Mouse (Mus musculus): ENCODE results near the gene Zfp329. TPM values are rescaled to one million over a fixed set of nuclear protein-coding genes. Genes with fewer than 3 reads are reported as not detected.

Gene Zfp329
- total RNA-seq (2023; ENCODE audit: inconsistent age): 8.4 to 10.4 TPM (median 9.0 TPM) in 4 replicates

DNA sequence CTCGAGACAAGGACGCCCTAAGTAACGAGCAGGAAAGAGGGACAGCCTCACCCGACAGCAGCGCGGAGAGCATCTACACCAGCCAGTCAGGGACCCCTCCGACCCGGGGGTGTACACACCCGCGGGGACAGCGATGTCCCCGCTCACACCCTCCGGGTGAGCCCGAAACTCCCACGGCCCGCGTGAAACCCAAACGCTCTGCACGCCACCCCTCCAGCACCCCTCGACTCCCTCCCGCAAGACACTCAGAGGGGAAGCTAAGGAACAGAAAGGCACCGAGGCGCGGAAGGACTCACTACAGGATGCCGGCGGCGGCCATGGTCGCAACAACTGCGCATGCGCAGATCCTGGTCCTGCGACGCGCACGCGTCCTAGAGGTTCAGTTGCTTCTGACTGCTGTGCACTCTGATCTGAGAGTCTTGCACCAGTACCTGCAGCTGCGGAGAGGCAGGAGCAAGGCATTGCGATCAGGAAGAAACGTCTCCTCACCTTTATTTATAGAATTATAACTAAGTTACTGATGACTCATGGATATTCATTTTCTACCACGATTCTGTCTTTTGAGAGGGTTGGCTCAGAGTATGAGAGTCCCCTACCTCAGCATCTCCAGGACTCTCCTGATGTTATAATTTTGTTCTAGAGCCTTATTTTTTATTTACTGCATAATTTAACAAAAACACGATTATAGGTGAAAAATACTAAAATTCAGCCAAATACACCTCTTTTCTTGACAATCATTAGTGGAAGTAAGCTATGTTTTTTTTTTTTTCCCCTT, at the start of gene Zfp329:
TSS of gene Zfp329 (minus strand) at position 338 of the 775 bp plus-strand sequence.

DNA sequence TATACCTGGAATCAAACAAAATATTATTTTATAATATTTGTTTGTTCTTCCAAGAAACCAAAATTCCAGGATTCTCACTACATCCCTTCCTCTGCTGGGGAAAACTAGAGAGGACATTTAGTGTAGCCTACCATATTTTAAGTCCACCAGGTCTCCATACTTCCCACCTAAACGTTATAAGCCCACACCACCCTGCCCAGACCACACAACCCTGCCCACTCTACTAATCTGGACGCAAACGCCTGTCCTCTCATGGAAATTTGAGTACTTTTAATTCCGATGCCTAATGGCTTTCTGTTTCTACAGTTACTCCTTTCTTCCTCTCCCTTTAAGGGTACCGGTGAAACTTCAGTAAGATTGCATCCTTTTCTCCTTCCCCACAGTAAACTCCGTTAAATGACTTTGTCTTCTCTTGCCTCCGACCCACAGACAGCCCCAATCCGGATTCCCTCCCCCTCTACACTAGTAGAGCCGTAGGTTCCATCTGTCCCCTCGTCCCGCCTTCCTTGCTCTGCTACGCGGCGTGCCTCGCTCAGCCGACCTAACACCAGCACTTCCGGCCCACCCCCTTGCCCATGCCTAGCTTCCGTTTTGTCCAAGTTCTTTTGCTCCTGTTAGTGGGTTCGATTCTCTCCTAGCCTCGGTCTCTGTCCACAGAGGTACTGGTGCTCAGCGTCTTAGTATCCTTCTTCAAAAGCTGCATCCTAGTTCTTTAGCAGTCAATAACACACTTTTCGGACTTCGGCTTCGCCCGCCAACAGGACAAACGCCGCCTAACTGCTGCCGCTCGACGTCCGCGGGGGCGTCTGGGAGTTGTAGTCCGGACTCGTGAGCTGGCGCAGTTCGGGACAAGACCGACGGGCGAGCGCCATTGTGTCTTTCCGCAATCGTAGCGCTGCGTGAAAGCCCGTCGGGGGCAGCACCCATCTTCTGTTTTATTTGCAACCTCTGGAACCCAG, 15.8 kb upstream of the Zfp329 start, which contains the start of gene Zfp110:
TSS of gene Zfp110 (plus strand) at position 600 of the 959 bp plus-strand sequence.

DNA sequence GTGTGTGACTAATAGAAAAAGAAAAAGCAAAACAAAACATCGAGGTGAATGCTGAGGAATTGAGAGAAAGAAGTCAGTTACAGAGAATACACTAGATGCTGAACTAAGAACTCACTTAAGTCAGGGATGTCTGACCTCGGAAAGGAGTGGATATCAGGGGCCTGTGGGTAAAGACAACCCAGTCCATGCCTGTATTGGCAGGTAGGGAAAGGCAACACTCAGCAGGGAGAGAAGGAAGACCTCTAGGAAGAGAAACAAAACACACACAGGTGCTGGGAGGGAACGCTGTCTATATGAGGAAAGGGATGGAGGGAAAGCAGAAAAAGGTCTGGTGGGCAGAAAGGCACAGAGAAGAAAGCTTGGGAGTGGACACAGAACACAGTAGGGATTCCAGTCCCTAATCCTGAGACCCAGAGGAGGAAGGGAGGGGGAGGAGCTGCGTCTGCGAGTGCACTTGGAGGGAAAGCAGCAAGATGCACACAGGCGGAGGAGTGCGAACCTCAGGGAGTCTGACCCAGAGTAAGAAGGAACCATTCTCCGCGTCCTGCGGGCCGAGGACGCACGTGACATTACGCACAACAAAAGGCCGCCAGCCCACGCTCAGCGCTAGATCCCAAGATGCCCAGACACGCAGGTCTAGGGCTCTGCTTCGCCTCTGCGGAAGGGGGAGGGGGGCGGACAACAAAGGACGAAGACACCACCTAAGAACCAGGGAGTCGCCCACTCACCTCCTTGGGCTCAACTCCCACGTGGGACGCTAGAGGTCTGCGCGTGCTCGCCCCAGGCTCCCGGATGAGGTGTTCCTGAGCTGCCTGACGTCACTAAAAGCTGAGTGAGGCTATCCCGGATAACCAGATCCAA, 15.6 kb downstream of the Zfp329 start, which contains the start of gene Zscan18:
TSS of gene Zscan18 (minus strand) at position 770 of the 861 bp plus-strand sequence.

Other genes starting within 250 kb of the Zfp329 start
- gene Vmn2r53, start 210.1 kb downstream of the Zfp329 start, total RNA-seq (2023; ENCODE audit: inconsistent age): 0.03 to 0.12 TPM (median 0.06 TPM) in 3 of 4 replicates, not detected in the other
- not detected in 4 replicates for gene Vmn2r54, start 178.5 kb downstream of the Zfp329 start, total RNA-seq (2023; ENCODE audit: inconsistent age)
- not detected in 4 replicates for gene Vmn2r55, start 133.9 kb downstream of the Zfp329 start, total RNA-seq (2023; ENCODE audit: inconsistent age)
- not detected in 4 replicates for gene Vmn2r56, start 83.9 kb downstream of the Zfp329 start, total RNA-seq (2023; ENCODE audit: inconsistent age)
- 28.7 to 36.2 TPM (median 31.8 TPM) in 4 replicates for gene Zscan18, start 15.2 kb downstream of the Zfp329 start, total RNA-seq (2023; ENCODE audit: inconsistent age)
- gene Zfp110, start 15.9 kb upstream of the Zfp329 start, total RNA-seq (2023; ENCODE audit: inconsistent age): 98.9 to 124 TPM (median 114 TPM) in 4 replicates
- gene Zfp128, start 62.3 kb upstream of the Zfp329 start, total RNA-seq (2023; ENCODE audit: inconsistent age): 1.8 to 2.8 TPM (median 2.4 TPM) in 4 replicates
- gene Zscan22, start 79.0 kb upstream of the Zfp329 start, total RNA-seq (2023; ENCODE audit: inconsistent age): 12.3 to 14.5 TPM (median 13.4 TPM) in 4 replicates
- gene Rps5, start 103.4 kb upstream of the Zfp329 start, total RNA-seq (2023; ENCODE audit: inconsistent age): 2,171 to 2,345 TPM (median 2,206 TPM) in 4 replicates
- 0.72 to 0.93 TPM (median 0.88 TPM) in 4 replicates for gene Rnf225, start 108.6 kb upstream of the Zfp329 start, total RNA-seq (2023; ENCODE audit: inconsistent age)
- gene Zfp324, start 147.0 kb upstream of the Zfp329 start, total RNA-seq (2023; ENCODE audit: inconsistent age): 3.4 to 4.0 TPM (median 3.8 TPM) in 4 replicates
- 8.2 to 10.2 TPM (median 9.2 TPM) in 4 replicates for gene Zfp446, start 159.0 kb upstream of the Zfp329 start, total RNA-seq (2023; ENCODE audit: inconsistent age)
- gene Slc27a5, start 179.3 kb upstream of the Zfp329 start, total RNA-seq (2023; ENCODE audit: inconsistent age): not detected in 4 replicates
- 355 to 399 TPM (median 376 TPM) in 4 replicates for gene Trim28, start 180.3 kb upstream of the Zfp329 start, total RNA-seq (2023; ENCODE audit: inconsistent age)
- 4.4 to 8.6 TPM (median 5.6 TPM) in 4 replicates for gene Zbtb45, start 191.2 kb upstream of the Zfp329 start, total RNA-seq (2023; ENCODE audit: inconsistent age)
- gene Chmp2a, start 215.9 kb upstream of the Zfp329 start, total RNA-seq (2023; ENCODE audit: inconsistent age): 92.4 to 120 TPM (median 103 TPM) in 4 replicates
- 83.4 to 96.0 TPM (median 89.6 TPM) in 4 replicates for gene Ube2m, start 219.4 kb upstream of the Zfp329 start, total RNA-seq (2023; ENCODE audit: inconsistent age)
- 0.51 to 0.87 TPM (median 0.72 TPM) in 4 replicates for gene Mzf1, start 235.9 kb upstream of the Zfp329 start, total RNA-seq (2023; ENCODE audit: inconsistent age)

Measured in B cell, adult (primary cell).